Mouse (Mus musculus): ENCODE results near the gene Mfsd11.

GRCm38 (mm10) chr11:116893532-116894442 lies 41.5 kb downstream of the Mfsd11 start:
- TF ChIP-seq POLR2A (IDR thresholded peaks at IDR 0.05; ENCODE audit: borderline replicate concordance, extremely low read depth, insufficient read depth, insufficient read length, poor library complexity, severe bottlenecking) (no peak), CTCF (IDR thresholded peaks at IDR 0.05; ENCODE audit: borderline replicate concordance, extremely low read depth, insufficient read depth, insufficient read length) (no peak)
